Mouse (Mus musculus) heart, embryonic 12.5 days (tissue): ENCODE measurements at regions not wholly inside any gene's neighbourhood (a gene's known extent, or its start where the extent isn't known, plus 50 kb on each side); places are given as distances from the start of the nearest gene placed in this dataset.

ENCODE experiments used
- ATAC-seq: fragments of 200-750 bp; cut with Nextera tagmentation; 2 replicates; pipeline ENCODE4 v1.8.0; 2017; ENCODE audit warnings: moderate TSS enrichment, moderate library complexity; ENCODE audit not compliant: insufficient number of reproducible peaks, low FRiP score
- H3K27ac ChIP-seq: fragments of 300-500 bp; sonication (generic); 2 replicates; pipeline ENCODE4 v1.5.1; 2016; ENCODE audit warnings: mild to moderate bottlenecking, moderate library complexity; ENCODE audit not compliant: poor library complexity, severe bottlenecking
- H3K27me3 ChIP-seq: fragments of 300-500 bp; sonication (generic); replicated peaks from 2 replicates; pipeline ENCODE4 v1.6.1; 2016; ENCODE audit warnings: mild to moderate bottlenecking, moderate library complexity
- H3K36me3 ChIP-seq: fragments of 300-500 bp; sonication (generic); 2 replicates; pipeline ENCODE4 v1.6.1; 2016; ENCODE audit warnings: mild to moderate bottlenecking, moderate library complexity
- H3K4me1 ChIP-seq: fragments of 300-500 bp; sonication (generic); replicated peaks from 2 replicates; pipeline ENCODE4 v1.6.1; 2016; ENCODE audit warnings: mild to moderate bottlenecking
- H3K4me2 ChIP-seq: fragments of 300-500 bp; sonication (generic); 2 replicates; pipeline ENCODE4 v1.6.1; 2016; ENCODE audit warnings: mild to moderate bottlenecking, moderate library complexity
- H3K4me3 ChIP-seq: fragments of 300-500 bp; sonication (generic); 2 replicates; pipeline ENCODE4 v1.5.1; 2016; ENCODE audit warnings: mild to moderate bottlenecking
- H3K9ac ChIP-seq: fragments of 300-500 bp; sonication (generic); 2 replicates; pipeline ENCODE4 v1.6.1; 2016; ENCODE audit warnings: mild to moderate bottlenecking, moderate library complexity
- H3K9me3 ChIP-seq: fragments of 300-500 bp; sonication (generic); replicated peaks from 2 replicates; pipeline ENCODE4 v1.6.1; 2016; ENCODE audit warnings: mild to moderate bottlenecking, moderate library complexity
- WGBS: fragments of 180-500 bp; shearing (Covaris S2); methylation state at CpG from one replicate; pipeline ENCODE4 v1.1.7; 2016; 5-methylcytosine and 5-hydroxymethylcytosine counted together

DNA sequence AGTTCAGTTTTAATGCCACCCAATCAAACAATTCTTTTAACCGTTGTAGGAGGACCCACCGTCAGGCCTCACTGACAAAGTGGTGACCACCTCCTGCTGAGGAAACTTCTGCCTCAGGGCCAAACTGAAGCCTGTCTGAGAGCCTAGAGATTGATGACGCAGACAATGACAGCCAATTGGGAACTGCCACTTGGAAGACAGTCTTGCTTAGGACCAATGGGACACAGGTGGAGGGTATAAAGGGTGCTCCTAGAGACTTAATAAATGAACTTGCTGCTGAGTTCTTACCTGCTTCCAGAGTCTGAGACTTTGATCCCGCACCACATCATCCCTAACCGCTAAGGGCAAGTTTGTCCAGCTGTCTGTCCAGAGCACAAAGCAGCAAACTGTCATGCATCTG is 80.0 kb downstream of the Tbx4 start:
- Histone ChIP-seq H3K9me3 (no peaks in the 10 kb centered on the region), H3K4me1 (no peaks in the 10 kb centered on the region), H3K27me3 (no peaks in the 10 kb centered on the region), H3K36me3 (no peaks in the 10 kb centered on the region), H3K9ac (no peak overlapping the region), H3K4me2 (no peak overlapping the region), H3K4me3 (no peak overlapping the region), H3K27ac (no peak overlapping the region)
- 78% methylated on average over 5 of the region's 5 CpGs for WGBS
- ATAC-seq, result no peak

DNA sequence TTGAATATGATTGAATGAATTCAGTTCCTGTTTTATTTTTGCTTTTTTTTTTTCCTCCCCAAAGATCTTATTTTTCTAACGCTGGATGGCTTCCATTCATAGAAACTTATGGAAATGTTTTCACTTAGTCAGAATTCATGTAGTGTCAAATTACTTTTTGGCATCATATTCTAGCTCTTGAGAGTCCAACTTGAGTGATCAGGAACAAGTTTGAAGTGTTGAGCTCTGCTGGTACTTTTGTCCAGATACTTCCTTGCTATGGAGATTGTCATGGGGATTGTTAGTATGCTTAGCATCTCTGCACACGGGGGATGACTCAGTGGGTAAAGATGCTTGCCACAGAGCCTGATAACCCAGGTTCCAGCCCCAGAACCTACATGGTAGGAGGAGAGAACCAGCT is 84.1 kb downstream of the Tbx4 start:
- no peak overlapping the region for H3K4me3 ChIP-seq
- no peak overlapping the region for H3K4me2 ChIP-seq
- H3K9me3 ChIP-seq, result no peaks in the 10 kb centered on the region
- no peaks in the 10 kb centered on the region for H3K4me1 ChIP-seq
- whole genome bisulfite sequencing, result 65% methylated on average over 2 of the region's 2 CpGs
- H3K36me3 ChIP-seq, result no peaks in the 10 kb centered on the region
- no peak for ATAC-seq
- H3K9ac ChIP-seq, result no peak overlapping the region
- no peaks in the 10 kb centered on the region; the same call in 1 of the 2 replicates for H3K27me3 ChIP-seq
- H3K27ac ChIP-seq, result no peak overlapping the region

DNA sequence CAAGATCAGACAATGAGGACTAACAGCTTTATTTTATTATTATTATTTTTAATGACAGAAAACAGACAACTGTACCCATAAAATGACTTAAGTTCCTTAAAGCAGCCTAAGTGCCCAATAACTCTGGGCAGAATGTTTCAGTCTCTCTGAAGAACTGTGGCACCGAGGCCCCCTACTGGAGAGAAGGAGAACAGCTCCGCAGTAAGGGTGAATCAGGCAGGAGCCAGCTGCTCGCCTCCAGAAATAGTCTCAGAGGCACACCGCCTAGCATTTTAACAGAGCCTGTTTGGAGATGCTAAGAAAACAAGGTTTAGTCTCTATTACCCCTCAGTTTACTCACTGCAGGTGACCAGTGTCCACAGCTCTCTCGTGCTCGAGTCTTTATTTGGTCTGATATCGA is 86.2 kb downstream of the Tbx4 start:
- ATAC-seq, result no peak
- 24% methylated on average over 7 of the region's 7 CpGs for WGBS
- no peak overlapping the region for H3K9ac ChIP-seq

DNA sequence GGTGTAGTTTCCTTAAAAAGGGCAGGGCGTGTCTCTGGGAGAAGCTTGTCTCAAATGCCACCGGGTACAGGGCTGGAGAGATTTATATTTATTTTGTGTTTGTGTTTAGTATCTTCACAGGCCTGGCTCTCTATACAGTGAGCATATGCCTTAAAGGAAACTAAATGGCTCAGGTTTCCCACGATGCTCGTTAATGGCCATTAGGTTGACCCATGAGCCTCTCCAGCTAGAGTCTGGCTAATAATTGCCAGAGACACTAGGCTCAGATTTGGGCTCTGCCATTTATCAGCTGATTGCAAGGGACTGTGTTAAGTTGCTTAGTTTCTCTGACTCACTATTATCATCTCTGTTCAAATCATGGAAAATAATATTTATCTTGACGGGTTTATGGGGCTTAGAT is 87.5 kb downstream of the Tbx4 start:
- Histone ChIP-seq H3K9me3 (no peaks in the 10 kb centered on the region), H3K4me3 (no peak overlapping the region), H3K4me1 (no peaks in the 10 kb centered on the region), H3K27ac (no peak overlapping the region), H3K4me2 (no peak overlapping the region), H3K9ac (no peak overlapping the region), H3K27me3 (no peaks in the 10 kb centered on the region; the same call in 1 of the 2 replicates), H3K36me3 (no peaks in the 10 kb centered on the region)
- 64% methylated on average over 5 of the region's 5 CpGs for WGBS
- ATAC-seq, result no peak

More for the DNA sequence above, 86.2 kb downstream of the Tbx4 start:
- Histone ChIP-seq H3K27me3 (no peaks in the 10 kb centered on the region; the same call in 1 of the 2 replicates), H3K36me3 (no peaks in the 10 kb centered on the region), H3K4me1 (no peaks in the 10 kb centered on the region), H3K9me3 (no peaks in the 10 kb centered on the region), H3K4me2 (no peak overlapping the region), H3K27ac (no peak overlapping the region), H3K4me3 (no peak overlapping the region)

DNA sequence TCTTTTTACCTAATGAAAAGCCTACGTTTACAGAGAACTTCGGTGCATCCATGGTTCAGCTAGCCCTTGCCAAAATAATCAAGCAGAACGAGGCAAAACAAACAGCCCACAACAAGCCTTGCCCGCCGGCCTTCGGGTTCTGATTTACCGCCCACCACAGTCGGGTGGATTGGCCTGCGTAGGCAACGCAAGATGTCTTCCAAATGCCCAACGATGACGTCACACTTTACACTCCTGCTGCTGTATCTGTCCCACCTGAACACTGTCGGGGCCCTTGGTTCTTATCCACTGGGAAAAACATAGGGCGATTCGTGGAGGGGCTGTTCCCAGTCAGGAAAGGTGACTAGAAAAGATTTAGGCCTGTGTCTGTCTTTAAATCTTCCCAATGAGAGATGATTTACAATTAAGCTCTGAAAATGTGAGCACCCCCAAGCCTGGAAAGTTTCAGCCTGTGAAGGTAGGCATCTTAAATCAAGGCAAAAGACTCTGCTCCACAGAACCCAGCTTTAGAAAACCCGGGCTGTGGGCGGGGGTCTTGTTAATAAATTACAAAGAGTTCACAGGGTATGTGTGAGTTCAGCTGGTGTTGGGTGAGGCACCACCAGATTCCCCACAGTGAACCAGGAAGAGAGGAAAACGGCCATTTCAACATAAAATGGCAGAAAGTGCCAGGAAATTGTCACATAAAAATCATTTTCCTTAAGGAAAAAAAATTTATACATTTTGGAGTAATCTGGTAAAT is 90.6 kb downstream of the Tbx4 start:
- Histone ChIP-seq H3K4me1 (no peaks in the 10 kb centered on the region), H3K36me3 (no peaks in the 10 kb centered on the region), H3K4me3 (no peak overlapping the region), H3K27ac (no peak overlapping the region), H3K4me2 (no peak overlapping the region), H3K27me3 (no peaks in the 10 kb centered on the region; the same call in 1 of the 2 replicates), H3K9ac (no peak overlapping the region), H3K9me3 (no peaks in the 10 kb centered on the region)
- no peak for ATAC-seq
- WGBS, result 74% methylated on average over 18 of the region's 18 CpGs

DNA sequence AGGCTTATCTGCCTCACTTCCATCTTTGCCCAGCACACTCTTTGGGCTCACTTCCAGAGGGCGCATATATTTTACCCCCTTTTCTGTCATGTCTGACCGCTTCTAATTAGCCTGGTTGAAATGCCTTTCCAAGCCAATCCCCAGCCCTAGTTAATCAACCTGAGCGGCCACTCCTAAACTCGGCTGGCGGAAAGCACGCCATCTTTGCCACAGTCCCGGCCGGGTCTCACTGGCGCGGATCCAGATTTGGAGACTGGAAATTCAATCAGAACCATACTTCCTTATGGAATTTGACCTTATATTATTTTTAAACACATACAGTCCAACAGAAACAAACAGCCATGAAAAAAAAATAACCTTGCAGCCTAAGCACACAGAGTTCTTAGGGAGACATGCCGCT is 94.2 kb downstream of the Tbx4 start:
- Histone ChIP-seq H3K9me3 (no peaks in the 10 kb centered on the region), H3K4me3 (no peak overlapping the region), H3K27ac (no peak overlapping the region), H3K4me1 (no peaks in the 10 kb centered on the region), H3K9ac (no peak overlapping the region), H3K27me3 (no peaks in the 10 kb centered on the region), H3K36me3 (no peaks in the 10 kb centered on the region), H3K4me2 (no peak overlapping the region)
- ATAC-seq, result no peak
- 87% methylated on average over 11 of the region's 11 CpGs for WGBS

DNA sequence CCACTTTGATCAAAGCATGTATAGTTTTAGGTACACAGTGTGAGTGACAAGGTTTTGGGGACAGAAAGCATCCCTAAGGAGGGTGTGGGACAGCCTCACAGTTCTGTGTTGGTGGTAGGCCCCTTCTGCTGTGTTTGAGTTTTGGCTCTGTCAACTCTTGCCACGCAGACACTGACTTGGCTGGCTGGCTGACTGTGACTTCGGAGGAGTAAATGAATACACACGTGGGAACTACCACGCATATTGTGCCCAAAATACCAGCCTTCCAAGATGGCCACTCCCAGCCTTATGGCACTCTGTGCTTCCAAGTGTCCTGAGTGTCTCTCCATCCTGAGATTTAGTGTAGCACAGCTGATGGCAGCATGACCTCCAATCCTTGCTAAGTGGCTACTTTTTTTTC is 95.3 kb downstream of the Tbx4 start:
- no peaks in the 10 kb centered on the region for H3K27me3 ChIP-seq
- no peak overlapping the region for H3K4me3 ChIP-seq
- H3K4me2 ChIP-seq, result no peak overlapping the region
- no peaks in the 10 kb centered on the region for H3K9me3 ChIP-seq
- no peaks in the 10 kb centered on the region for H3K36me3 ChIP-seq
- 73% methylated on average over 4 of the region's 4 CpGs for WGBS
- no peak overlapping the region for H3K9ac ChIP-seq
- H3K27ac ChIP-seq, result no peak overlapping the region
- ATAC-seq, result no peak
- no peaks in the 10 kb centered on the region for H3K4me1 ChIP-seq

DNA sequence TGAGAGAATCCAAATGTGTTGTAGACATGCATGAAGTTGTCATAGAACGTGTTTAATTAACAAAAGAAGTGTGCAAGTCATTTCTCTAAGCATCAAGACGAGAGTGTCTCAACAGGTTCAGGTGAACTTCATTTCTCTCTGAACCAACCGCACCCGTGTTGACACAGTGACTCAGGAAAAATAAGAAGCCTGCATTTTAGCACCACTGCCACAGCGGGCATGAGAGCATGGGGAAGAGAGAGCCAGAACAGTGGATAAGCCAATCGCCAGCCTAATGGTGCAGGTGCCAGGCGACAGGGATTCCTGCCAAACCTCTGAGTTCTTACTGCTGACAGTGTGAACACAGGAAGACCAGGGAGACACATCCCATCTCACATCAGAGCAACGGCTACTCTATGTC is 100.1 kb downstream of the Tbx4 start:
- Histone ChIP-seq H3K27ac (no peak overlapping the region), H3K4me1 (0 out of 2 replicates have a peak, but pooled peaks cover 4% of the 10 kb centered on the region), H3K4me2 (no peak overlapping the region), H3K4me3 (no peak overlapping the region), H3K9ac (no peak overlapping the region), H3K9me3 (no peaks in the 10 kb centered on the region), H3K27me3 (peaks cover 18% of the 10 kb centered on the region), H3K36me3 (no peaks in the 10 kb centered on the region)
- no peak for ATAC-seq
- 75% methylated on average over 8 of the region's 8 CpGs for WGBS

DNA sequence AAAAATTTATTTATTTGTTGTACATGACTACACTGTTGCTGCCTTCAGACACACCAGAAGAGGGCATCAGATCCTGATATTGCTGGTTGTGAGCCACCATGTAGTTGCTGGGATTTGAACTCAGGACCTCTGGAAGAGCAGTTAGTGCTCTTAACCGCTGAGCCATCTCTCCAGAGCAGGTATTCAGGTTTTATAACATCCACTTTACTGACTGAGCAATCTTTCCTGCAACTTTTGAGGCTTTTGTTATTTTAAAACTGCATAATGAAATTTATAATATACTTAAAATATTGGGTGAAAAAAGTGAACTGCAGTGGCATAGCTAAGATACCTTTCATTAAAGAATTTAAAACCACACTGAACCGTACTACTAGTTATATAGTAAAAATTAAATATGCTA is 101.0 kb downstream of the Tbx4 start:
- no peak for ATAC-seq
- 84% methylated on average over 2 of the region's 2 CpGs for WGBS
- Histone ChIP-seq H3K27me3 (peaks cover 18% of the 10 kb centered on the region), H3K27ac (no peak overlapping the region), H3K4me3 (no peak overlapping the region), H3K9me3 (no peaks in the 10 kb centered on the region), H3K9ac (no peak overlapping the region), H3K36me3 (no peaks in the 10 kb centered on the region), H3K4me1 (0 out of 2 replicates have a peak, but pooled peaks cover 4% of the 10 kb centered on the region), H3K4me2 (no peak overlapping the region)

DNA sequence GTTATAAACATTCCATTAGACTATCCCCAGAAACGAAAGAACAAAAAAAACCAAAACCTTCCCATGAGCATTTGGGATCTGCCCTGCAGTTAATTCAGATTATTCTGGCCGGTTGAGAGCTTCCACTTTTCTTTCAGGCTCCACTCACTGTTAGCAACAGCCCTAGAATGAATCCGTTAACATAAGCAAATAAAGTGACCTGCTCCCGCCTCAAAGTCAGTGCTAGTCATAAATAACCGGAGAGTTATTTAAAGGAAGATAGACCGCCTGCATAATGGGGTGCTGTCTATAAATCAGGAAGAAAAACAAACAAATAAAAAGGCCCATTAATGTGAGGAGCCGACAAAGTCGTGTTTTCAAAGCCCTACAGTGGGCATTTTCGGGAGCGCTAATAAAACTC is 103.3 kb downstream of the Tbx4 start:
- Histone ChIP-seq H3K27me3 (peaks cover 18% of the 10 kb centered on the region), H3K9ac (peak overlapping the region; percentile 1; the same call in 1 of the 2 replicates), H3K4me1 (0 out of 2 replicates have a peak, but pooled peaks cover 4% of the 10 kb centered on the region), H3K27ac (no peak overlapping the region), H3K9me3 (no peaks in the 10 kb centered on the region), H3K36me3 (no peaks in the 10 kb centered on the region), H3K4me3 (peak overlapping the region; percentile 34), H3K4me2 (peak overlapping the region; percentile 64)
- 17% methylated on average over 10 of the region's 10 CpGs for WGBS
- ATAC-seq, result no peak

DNA sequence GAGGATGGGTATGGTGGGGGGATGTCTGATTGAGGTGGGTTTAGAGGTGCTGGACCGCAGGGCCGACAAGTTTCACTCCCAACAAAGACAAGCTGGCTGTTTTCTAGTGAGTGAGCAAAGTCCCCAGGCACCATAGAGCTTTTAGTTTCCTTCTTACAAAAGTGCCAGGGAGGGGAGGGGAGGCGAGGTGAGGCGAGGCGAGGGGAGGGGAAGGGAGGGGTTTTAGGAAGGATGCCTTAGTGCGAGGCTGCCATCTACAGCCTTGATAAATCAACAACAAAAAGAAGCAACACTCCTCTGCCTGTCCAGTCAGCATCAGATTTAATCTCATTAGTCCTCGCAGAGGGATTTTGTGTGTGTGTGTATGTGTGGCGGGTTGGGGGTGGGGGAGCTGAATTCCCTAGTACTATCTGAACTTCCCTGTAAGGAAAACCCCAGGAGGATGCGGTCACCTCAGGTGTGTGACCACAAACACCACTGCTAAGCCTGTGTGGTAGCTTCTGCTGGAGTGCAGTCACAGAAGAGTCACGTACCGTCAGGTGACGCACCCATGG is 103.8 kb downstream of the Tbx4 start:
- WGBS, result 11% methylated on average over 12 of the region's 12 CpGs
- H3K27ac ChIP-seq, result no peak overlapping the region
- no peak for ATAC-seq

More for the DNA sequence above, 103.8 kb downstream of the Tbx4 start:
- Histone ChIP-seq H3K4me2 (peak overlapping the region; percentile 64), H3K9me3 (no peaks in the 10 kb centered on the region), H3K4me1 (0 out of 2 replicates have a peak, but pooled peaks cover 4% of the 10 kb centered on the region), H3K36me3 (no peaks in the 10 kb centered on the region), H3K9ac (peak overlapping the region; percentile 1; the same call in 1 of the 2 replicates), H3K27me3 (peaks cover 18% of the 10 kb centered on the region), H3K4me3 (peak overlapping the region; percentile 34)
